Mouse (Mus musculus) kidney, adult 18-20 months (tissue): ENCODE results near the gene Prg3.

Experiments used
- DNase-seq: peaks from one replicate; pipeline ENCODE4 v3.0.0; 2021

The Prg3 gene

GRCm38 (mm10) chr2:84987930-84988329, at the start of gene Prg3:
Gene Prg3, plus strand, starts transcription at chr2:84988215.
- DNase-seq, result no peak

- peak; percentile 26 for DNase-seq
Measured at GRCm38 (mm10) chr2:84938249-84938946, 49.6 kb upstream of the Prg3 start.

- no peak for DNase-seq
Measured at GRCm38 (mm10) chr2:84939306-84939705, 48.7 kb upstream of the Prg3 start.

- no peak for DNase-seq
Measured at GRCm38 (mm10) chr2:84939711-84940110, 48.3 kb upstream of the Prg3 start.

GRCm38 (mm10) chr2:84941332-84941731, 46.7 kb upstream of the Prg3 start:
- DNase-seq, result no peak

GRCm38 (mm10) chr2:84941795-84942194, 46.2 kb upstream of the Prg3 start:
- DNase-seq, result no peak

- no peak for DNase-seq
Measured at GRCm38 (mm10) chr2:84947154-84947771, 40.8 kb upstream of the Prg3 start.

- DNase-seq, result no peak
Measured at GRCm38 (mm10) chr2:84948252-84948651, 39.8 kb upstream of the Prg3 start.

GRCm38 (mm10) chr2:84948721-84949120, 39.3 kb upstream of the Prg3 start:
- no peak for DNase-seq

GRCm38 (mm10) chr2:84951027-84951426, 37.0 kb upstream of the Prg3 start:
- DNase-seq, result no peak

- no peak for DNase-seq
Measured at GRCm38 (mm10) chr2:84952251-84952650, 35.8 kb upstream of the Prg3 start.

- DNase-seq, result no peak
Measured at GRCm38 (mm10) chr2:84952693-84953092, 35.3 kb upstream of the Prg3 start.

- DNase-seq, result peak; percentile 1
Measured at GRCm38 (mm10) chr2:84955435-84955834, 32.6 kb upstream of the Prg3 start.

- DNase-seq, result peak; percentile 50
Measured at GRCm38 (mm10) chr2:84956274-84956673, 31.7 kb upstream of the Prg3 start.

- no peak for DNase-seq
Measured at GRCm38 (mm10) chr2:84958588-84959264, 29.3 kb upstream of the Prg3 start.

GRCm38 (mm10) chr2:84961300-84961699, 26.7 kb upstream of the Prg3 start:
- peak; percentile 45 for DNase-seq

- no peak for DNase-seq
Measured at GRCm38 (mm10) chr2:84961901-84962300, 26.1 kb upstream of the Prg3 start.

- no peak for DNase-seq
Measured at GRCm38 (mm10) chr2:84962906-84963507, 25.0 kb upstream of the Prg3 start.

GRCm38 (mm10) chr2:84964111-84964801, 23.8 kb upstream of the Prg3 start:
- DNase-seq, result no peak

GRCm38 (mm10) chr2:84967318-84967991, 20.6 kb upstream of the Prg3 start:
- DNase-seq, result no peak

GRCm38 (mm10) chr2:84975580-84975979, 12.4 kb upstream of the Prg3 start:
- DNase-seq, result no peak

GRCm38 (mm10) chr2:84980188-84980587, 7.8 kb upstream of the Prg3 start, which contains the start of gene Prg2:
Gene Prg2, plus strand, starts transcription at chr2:84980461.
- no peak for DNase-seq
